Mouse (Mus musculus) kidney, embryonic 14.5 days (tissue): ENCODE results near the gene Robo1. TPM values are rescaled to one million over a fixed set of nuclear protein-coding genes. Genes with fewer than 3 reads are reported as not detected.

Experiments
- ATAC-seq: fragments of 200-750 bp; cut with Nextera tagmentation; 2 replicates; pipeline ENCODE4 v1.8.0; 2017; ENCODE audit warnings: moderate number of reproducible peaks, mild to moderate bottlenecking, moderate TSS enrichment, moderate library complexity; ENCODE audit not compliant: low FRiP score, low TSS enrichment
- H3K27ac ChIP-seq: fragments of 300-500 bp; sonication (generic); 2 replicates; pipeline ENCODE4 v1.5.1; 2014; ENCODE audit warnings: low read depth, mild to moderate bottlenecking, low read length, moderate library complexity, mixed read lengths
- H3K27me3 ChIP-seq: fragments of 300-500 bp; sonication (generic); 2 replicates; pipeline ENCODE4 v1.6.1; 2014; ENCODE audit warnings: mild to moderate bottlenecking, low read length; ENCODE audit not compliant: control insufficient read depth, insufficient read depth
- H3K36me3 ChIP-seq: fragments of 300-500 bp; sonication (generic); 2 replicates; pipeline ENCODE4 v1.6.1; 2014; ENCODE audit warnings: low read length, mixed read lengths; ENCODE audit not compliant: control insufficient read depth, insufficient read depth
- H3K4me1 ChIP-seq: fragments of 300-500 bp; sonication (generic); 2 replicates; pipeline ENCODE4 v1.6.1; 2014; ENCODE audit warnings: low read length, mixed read lengths; ENCODE audit not compliant: control insufficient read depth, insufficient read depth
- H3K4me2 ChIP-seq: fragments of 300-500 bp; sonication (generic); replicated peaks from 2 replicates; pipeline ENCODE4 v1.6.1; 2014; ENCODE audit warnings: low read depth, mild to moderate bottlenecking, low read length
- H3K4me3 ChIP-seq: fragments of 300-500 bp; sonication (generic); 2 replicates; pipeline ENCODE4 v1.5.1; 2014; ENCODE audit warnings: mild to moderate bottlenecking, low read length
- H3K9ac ChIP-seq: fragments of 300-500 bp; sonication (generic); 2 replicates; pipeline ENCODE4 v1.6.1; 2014; ENCODE audit warnings: low read depth, mild to moderate bottlenecking, low read length, moderate library complexity
- H3K9me3 ChIP-seq: fragments of 300-500 bp; sonication (generic); 2 replicates; pipeline ENCODE4 v1.6.1; 2016; ENCODE audit warnings: low read length; ENCODE audit not compliant: control insufficient read depth
- WGBS: fragments of 180-500 bp; shearing (Covaris S2); extraction: QIAGEN DNeasy Blood & Tissue Kit; methylation state at CpG from one replicate; pipeline ENCODE4 v1.1.7; 2014; 5-methylcytosine and 5-hydroxymethylcytosine counted together
- polyA plus RNA-seq: library from polyadenylated mRNA; unstranded; fragments of >200 nt; fragmentation: Nextera tagmentation; extraction: Ambion mirVana; gene quantifications from 2 replicates; pipeline ENCODE4 v1.2.1, GENCODE M21; 2014

Gene Robo1
- polyA plus RNA-seq, 1 experiment from 2014 or later = 38.7 TPM

DNA sequence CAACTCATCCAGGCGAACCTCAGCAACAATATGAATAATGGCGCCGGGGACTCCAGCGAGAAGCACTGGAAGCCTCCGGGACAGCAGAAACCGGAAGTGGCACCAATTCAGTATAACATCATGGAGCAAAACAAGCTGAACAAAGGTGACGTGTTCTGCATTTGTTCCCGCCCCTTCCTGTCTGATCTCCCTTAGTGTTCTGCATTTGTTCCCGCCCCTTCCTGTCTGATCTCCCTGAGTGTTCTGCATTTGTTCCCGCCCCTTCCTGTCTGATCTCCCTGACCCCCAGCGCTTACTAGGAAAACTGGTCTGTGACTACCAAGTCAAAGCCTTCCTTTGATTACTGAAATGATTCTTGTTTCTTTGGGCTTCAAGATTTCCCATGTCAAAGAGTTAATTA lies 696.5 kb downstream of the Robo1 start:
- Histone ChIP-seq H3K4me3 (no peak overlapping the region), H3K36me3 (no peaks in the 10 kb centered on the region; the same call in 1 of the 2 replicates), H3K27ac (no peak overlapping the region), H3K9ac (no peak overlapping the region), H3K27me3 (no peaks in the 10 kb centered on the region), H3K9me3 (no peaks in the 10 kb centered on the region), H3K4me2 (no peak overlapping the region), H3K4me1 (no peaks in the 10 kb centered on the region)
- ATAC-seq = no peak
- 97% methylated on average over 11 of the region's 11 CpGs for WGBS

- no peak overlapping the region for H3K4me2 ChIP-seq
- no peak overlapping the region for H3K9ac ChIP-seq
- no peaks in the 10 kb centered on the region for H3K9me3 ChIP-seq
- H3K4me1 ChIP-seq = no peaks in the 10 kb centered on the region
- no peaks in the 10 kb centered on the region for H3K27me3 ChIP-seq
- no peak for ATAC-seq
- no peaks in the 10 kb centered on the region; the same call in 1 of the 2 replicates for H3K36me3 ChIP-seq
- no peak overlapping the region for H3K27ac ChIP-seq
- WGBS = 87% methylated on average over 4 of the region's 4 CpGs
- no peak overlapping the region for H3K4me3 ChIP-seq
Measured at GRCm38 (mm10) chr16:73005831-73006230, 697.7 kb downstream of the Robo1 start.

DNA sequence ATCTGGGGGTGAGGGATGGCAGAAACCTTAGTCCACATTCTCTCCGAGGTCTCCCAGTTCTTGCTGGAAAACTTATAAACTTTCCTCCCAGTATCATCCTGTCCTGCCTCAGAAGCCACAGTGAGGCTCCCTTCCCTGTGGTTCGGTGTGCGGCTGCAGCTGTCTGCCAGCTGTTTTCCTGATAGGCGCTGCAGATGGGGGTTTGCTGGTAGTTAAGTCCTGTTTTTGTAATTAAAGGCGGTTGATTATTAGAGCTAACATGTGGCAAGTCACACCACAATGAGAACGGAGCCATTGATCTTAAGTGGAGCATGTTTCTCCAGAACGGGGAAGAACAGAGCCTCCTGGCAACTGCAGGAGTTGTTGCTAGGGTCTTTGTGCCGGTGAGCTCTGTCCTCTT lies 699.3 kb downstream of the Robo1 start:
- H3K4me1 ChIP-seq = no peaks in the 10 kb centered on the region
- H3K36me3 ChIP-seq = no peaks in the 10 kb centered on the region; the same call in 1 of the 2 replicates
- no peak overlapping the region for H3K4me2 ChIP-seq
- 0 out of 2 replicates have a peak, but pooled peaks have one; percentile 28 for ATAC-seq
- no peaks in the 10 kb centered on the region for H3K9me3 ChIP-seq
- H3K27ac ChIP-seq = no peak overlapping the region
- no peak overlapping the region for H3K9ac ChIP-seq
- no peak overlapping the region for H3K4me3 ChIP-seq
- WGBS = 25% methylated on average over 8 of the region's 8 CpGs
- no peaks in the 10 kb centered on the region for H3K27me3 ChIP-seq

GRCm38 (mm10) chr16:73011313-73011712 lies 703.2 kb downstream of the Robo1 start:
- WGBS = 48% methylated on average over 7 of the region's 7 CpGs

DNA sequence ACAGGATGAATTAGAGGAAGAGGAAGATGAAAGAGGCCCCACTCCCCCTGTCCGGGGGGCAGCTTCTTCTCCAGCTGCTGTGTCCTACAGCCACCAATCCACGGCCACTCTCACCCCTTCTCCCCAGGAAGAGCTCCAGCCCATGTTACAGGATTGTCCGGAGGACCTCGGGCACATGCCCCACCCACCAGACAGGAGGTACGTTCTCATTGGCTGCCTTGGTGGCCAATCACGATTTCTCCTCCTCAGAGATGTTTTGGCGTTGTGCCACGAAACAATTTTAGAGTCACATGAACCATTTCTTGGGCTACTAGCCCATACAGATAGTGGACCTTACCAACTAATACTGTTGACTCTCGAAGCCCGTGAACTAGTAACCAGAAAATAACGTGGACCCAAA lies 704.8 kb downstream of the Robo1 start:
- no peak overlapping the region for H3K9ac ChIP-seq
- no peak overlapping the region for H3K27ac ChIP-seq
- H3K9me3 ChIP-seq = no peaks in the 10 kb centered on the region
- peaks cover 11% of the 10 kb centered on the region; the same call in 1 of the 2 replicates for H3K36me3 ChIP-seq
- no peaks in the 10 kb centered on the region for H3K27me3 ChIP-seq
- WGBS = 94% methylated on average over 11 of the region's 11 CpGs
- no peak for ATAC-seq
- no peak overlapping the region for H3K4me3 ChIP-seq
- no peak overlapping the region for H3K4me2 ChIP-seq
- H3K4me1 ChIP-seq = no peaks in the 10 kb centered on the region

More at GRCm38 (mm10) chr16:73011313-73011712, 703.2 kb downstream of the Robo1 start:
- Histone ChIP-seq H3K36me3 (peaks cover 7% of the 10 kb centered on the region; the same call in 1 of the 2 replicates), H3K4me1 (no peaks in the 10 kb centered on the region), H3K27ac (no peak overlapping the region), H3K27me3 (no peaks in the 10 kb centered on the region), H3K9me3 (no peaks in the 10 kb centered on the region), H3K9ac (no peak overlapping the region), H3K4me3 (no peak overlapping the region), H3K4me2 (no peak overlapping the region)
- ATAC-seq = no peak

- Histone ChIP-seq H3K27ac (no peak overlapping the region), H3K4me1 (no peaks in the 10 kb centered on the region), H3K27me3 (no peaks in the 10 kb centered on the region), H3K4me2 (no peak overlapping the region), H3K9me3 (no peaks in the 10 kb centered on the region), H3K4me3 (no peak overlapping the region), H3K9ac (no peak overlapping the region), H3K36me3 (peaks cover 11% of the 10 kb centered on the region; the same call in 1 of the 2 replicates)
- 57% methylated on average over 8 of the region's 8 CpGs for WGBS
- no peak for ATAC-seq
Measured at GRCm38 (mm10) chr16:73014544-73014943, 706.4 kb downstream of the Robo1 start.

DNA sequence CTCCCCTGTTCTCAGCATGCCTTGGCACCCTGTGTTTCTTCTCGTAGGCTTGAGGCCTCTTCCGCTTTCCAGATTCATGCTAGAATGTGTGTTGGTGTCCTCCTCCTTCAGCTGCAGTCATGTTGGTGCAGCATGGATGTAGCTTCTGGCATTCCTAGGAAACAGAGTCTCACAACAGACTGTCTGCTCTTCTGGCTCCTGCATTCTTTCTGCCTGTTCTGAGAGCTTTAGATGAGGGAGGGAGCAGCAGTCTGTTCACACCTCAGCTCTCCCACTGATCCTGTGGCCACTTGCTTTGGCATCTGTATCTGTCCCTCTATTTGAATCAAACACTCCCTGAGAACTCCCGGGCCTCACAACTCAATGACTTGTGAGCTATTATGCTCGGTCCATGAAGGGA lies 707.9 kb downstream of the Robo1 start:
- Histone ChIP-seq H3K4me2 (no peak overlapping the region), H3K27ac (no peak overlapping the region), H3K27me3 (no peaks in the 10 kb centered on the region), H3K9ac (no peak overlapping the region), H3K36me3 (peaks cover 11% of the 10 kb centered on the region; the same call in 1 of the 2 replicates), H3K9me3 (no peaks in the 10 kb centered on the region), H3K4me1 (no peaks in the 10 kb centered on the region), H3K4me3 (no peak overlapping the region)
- no peak for ATAC-seq
- WGBS = 70% methylated on average over 4 of the region's 4 CpGs

DNA sequence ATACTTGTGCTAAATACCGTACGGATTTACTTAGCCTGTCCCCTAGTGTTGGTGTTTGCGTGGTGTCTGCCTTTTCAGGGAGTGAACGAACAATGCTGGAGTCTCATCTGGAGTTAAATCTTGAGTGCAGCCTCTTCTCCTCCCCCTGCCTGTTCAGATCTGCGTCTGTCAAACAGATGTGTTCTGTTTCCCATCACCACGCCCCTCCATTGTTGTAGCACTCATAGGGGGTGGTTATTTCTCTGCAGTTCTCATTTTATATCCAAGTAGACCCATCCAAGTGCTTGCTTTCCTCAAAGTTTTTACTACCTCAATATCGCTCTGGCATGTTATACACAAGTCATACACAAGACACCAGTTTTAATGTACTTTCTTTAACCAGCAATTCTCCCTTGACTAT lies 708.7 kb downstream of the Robo1 start:
- 87% methylated on average over 7 of the region's 7 CpGs for WGBS
- no peak for ATAC-seq

GRCm38 (mm10) chr16:73024326-73024725 lies 716.2 kb downstream of the Robo1 start:
- no peak for ATAC-seq
- no peak overlapping the region for H3K9ac ChIP-seq
- no peaks in the 10 kb centered on the region for H3K9me3 ChIP-seq
- H3K4me3 ChIP-seq = no peak overlapping the region
- H3K27ac ChIP-seq = no peak overlapping the region
- no peaks in the 10 kb centered on the region for H3K27me3 ChIP-seq
- H3K4me2 ChIP-seq = no peak overlapping the region
- WGBS = 96% methylated on average over 13 of the region's 13 CpGs
- H3K4me1 ChIP-seq = no peaks in the 10 kb centered on the region
- peaks cover 17% of the 10 kb centered on the region for H3K36me3 ChIP-seq

More for the DNA sequence above, 708.7 kb downstream of the Robo1 start:
- Histone ChIP-seq H3K27me3 (no peaks in the 10 kb centered on the region), H3K36me3 (peaks cover 11% of the 10 kb centered on the region; the same call in 1 of the 2 replicates), H3K4me3 (no peak overlapping the region), H3K27ac (no peak overlapping the region), H3K9ac (no peak overlapping the region), H3K4me1 (no peaks in the 10 kb centered on the region), H3K9me3 (no peaks in the 10 kb centered on the region), H3K4me2 (no peak overlapping the region)
